In the genomic region with DNA sequence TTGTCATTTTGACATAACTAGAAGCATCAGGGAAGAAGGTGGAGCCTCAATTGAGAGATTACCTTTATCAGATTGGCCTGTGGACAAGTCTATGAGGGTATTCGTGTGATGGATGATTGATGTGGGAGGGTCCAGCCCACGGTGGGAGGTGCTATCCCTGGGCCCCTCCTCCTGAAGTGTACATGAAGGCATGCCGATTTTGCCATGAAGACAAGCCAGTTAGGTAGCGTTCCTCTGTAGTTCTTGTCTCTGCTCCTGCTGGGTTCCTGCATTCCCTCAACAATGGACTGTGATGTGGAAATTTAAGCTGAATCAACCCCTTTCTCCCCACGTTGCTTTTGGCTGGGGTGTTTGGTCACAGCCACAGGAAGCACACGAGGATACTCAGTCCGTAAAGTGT, we compare ENCODE assay signal across 18 mouse cellular contexts.
"Had no signal": no experiment of that assay in that cellular context is flagged by ENCODE, and none has a peak within 500 bp of the region (broad histone marks: within the 10 kb centered on the region; RNA-seq: fewer than 3 reads in every experiment).

No protein-coding gene starts in this region.

- H3K27me3 ChIP-seq: midbrain, embryonic 13.5 days; midbrain, embryonic 15.5 days; neural tube, embryonic 13.5 days; neural tube, embryonic 15.5 days had no signal

- H3K9ac ChIP-seq: liver, embryonic 14.5 days; lung, embryonic 14.5 days; midbrain, embryonic 13.5 days; midbrain, embryonic 15.5 days; neural tube, embryonic 13.5 days; neural tube, embryonic 15.5 days had no signal

- H3K4me1 ChIP-seq: midbrain, embryonic 13.5 days; midbrain, embryonic 15.5 days; neural tube, embryonic 15.5 days had no signal

- H3K4me3 ChIP-seq: midbrain, embryonic 13.5 days; midbrain, embryonic 15.5 days; myocyte; neural tube, embryonic 13.5 days; neural tube, embryonic 15.5 days had no signal

- ATAC-seq: midbrain, embryonic 13.5 days; midbrain, embryonic 15.5 days had no signal

- H3K27ac ChIP-seq: liver, embryonic 14.5 days; midbrain, embryonic 13.5 days; midbrain, embryonic 15.5 days; neural tube, embryonic 13.5 days; neural tube, embryonic 15.5 days had no signal

- H3K36me3 ChIP-seq: midbrain, embryonic 13.5 days; midbrain, embryonic 15.5 days; neural tube, embryonic 13.5 days; neural tube, embryonic 15.5 days had no signal

- H3K9me3 ChIP-seq: midbrain, embryonic 13.5 days; midbrain, embryonic 15.5 days; neural tube, embryonic 13.5 days; neural tube, embryonic 15.5 days had no signal

- DNase-seq: lung, adult 18-20 months; lung, embryonic 14.5 days; lung, postnatal 10 days; lung, postnatal 4 days; retina, postnatal 1 day; right cerebral cortex, adult 18-20 months; right cerebral cortex, postnatal 25 days; right cerebral cortex, postnatal 4 days; spleen, adult 18-20 months; thymus, adult 18-20 months; thymus, postnatal 25 days; thymus, postnatal 4 days had no signal
